Mouse (Mus musculus) heart, embryonic 13.5 days (tissue): ENCODE results near the gene Tmem217. TPM values are rescaled to one million over a fixed set of nuclear protein-coding genes. Genes with fewer than 3 reads are reported as not detected.

Source experiments
- ATAC-seq: fragments of 200-750 bp; cut with Nextera tagmentation; 2 replicates; pipeline ENCODE4 v1.8.0; 2017; ENCODE audit warnings: moderate TSS enrichment; ENCODE audit not compliant: insufficient number of reproducible peaks, low FRiP score, low TSS enrichment; ENCODE audit errors: extremely low read depth
- H3K27ac ChIP-seq: fragments of 300-500 bp; sonication (generic); replicated peaks from 2 replicates; pipeline ENCODE4 v1.5.1; 2015; ENCODE audit warnings: moderate library complexity, mild to moderate bottlenecking, inconsistent platforms
- H3K27me3 ChIP-seq: fragments of 300-500 bp; sonication (generic); replicated peaks from 2 replicates; pipeline ENCODE4 v1.6.1; 2015; ENCODE audit warnings: mild to moderate bottlenecking, inconsistent platforms
- H3K36me3 ChIP-seq: fragments of 300-500 bp; sonication (generic); 2 replicates; pipeline ENCODE4 v1.6.1; 2015; ENCODE audit warnings: mild to moderate bottlenecking, inconsistent platforms
- H3K4me1 ChIP-seq: fragments of 300-500 bp; sonication (generic); 2 replicates; pipeline ENCODE4 v1.6.1; 2015; ENCODE audit warnings: inconsistent platforms
- H3K4me2 ChIP-seq: fragments of 300-500 bp; sonication (generic); 2 replicates; pipeline ENCODE4 v1.6.1; 2015; ENCODE audit warnings: inconsistent platforms, mild to moderate bottlenecking, moderate library complexity
- H3K4me3 ChIP-seq: fragments of 300-500 bp; sonication (generic); 2 replicates; pipeline ENCODE4 v1.5.1; 2015; ENCODE audit warnings: moderate library complexity, mild to moderate bottlenecking, inconsistent platforms
- H3K9ac ChIP-seq: fragments of 300-500 bp; sonication (generic); 2 replicates; pipeline ENCODE4 v1.6.1; 2015; ENCODE audit warnings: inconsistent platforms, mild to moderate bottlenecking, moderate library complexity
- H3K9me3 ChIP-seq: fragments of 300-500 bp; sonication (generic); 2 replicates; pipeline ENCODE4 v1.6.1; 2016; ENCODE audit warnings: inconsistent platforms
- WGBS: fragments of 180-500 bp; shearing (Covaris S2); methylation state at CpG from one replicate; pipeline ENCODE4 v1.1.7; 2015; ENCODE audit warnings: mixed read lengths; 5-methylcytosine and 5-hydroxymethylcytosine counted together
- polyA plus RNA-seq: library from polyadenylated mRNA; unstranded; fragments of >200 nt; fragmentation: Nextera tagmentation; extraction: Ambion mirVana; gene quantifications from 2 replicates; pipeline ENCODE4 v1.2.1, GENCODE M21; 2015

Tmem217 gene
- polyA plus RNA-seq, 1 experiment from 2014 or later, result 0.59 TPM

DNA sequence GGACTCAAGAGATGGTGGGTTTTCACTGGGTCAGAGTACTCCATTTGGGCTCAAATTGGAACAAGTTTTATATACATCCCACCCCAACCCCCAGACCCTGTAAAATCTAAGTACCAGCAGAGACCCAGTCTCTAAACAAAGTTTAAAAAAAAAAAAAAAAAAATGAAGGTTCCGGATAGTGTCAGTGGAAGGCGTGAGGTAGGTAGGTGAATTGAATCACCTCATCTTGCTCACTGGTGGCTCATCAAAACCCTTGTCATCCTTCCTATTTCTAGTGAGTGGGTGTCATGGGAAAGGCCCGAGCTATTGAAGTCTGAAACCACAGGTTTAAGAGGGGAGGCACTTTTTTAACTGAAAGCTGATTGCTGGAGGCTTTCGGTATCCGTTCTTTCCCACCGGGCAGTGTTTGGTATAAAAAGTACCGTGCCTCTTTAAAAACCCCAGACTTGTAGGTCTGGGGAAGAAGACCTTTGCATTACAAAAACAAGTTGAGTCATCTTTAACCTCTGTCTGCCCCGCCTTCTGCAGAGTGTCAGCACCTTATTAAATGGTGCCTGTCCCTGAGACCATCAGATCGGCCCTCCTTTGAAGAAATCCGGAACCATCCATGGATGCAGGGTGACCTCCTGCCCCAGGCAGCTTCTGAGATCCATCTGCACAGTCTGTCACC, 58.0 kb downstream of the Tmem217 start:
- H3K4me2 ChIP-seq, result peak overlapping the region; percentile 87
- peak overlapping the region; percentile 87 for H3K4me3 ChIP-seq
- WGBS, result 70% methylated on average over 10 of the region's 10 CpGs
- H3K36me3 ChIP-seq, result peaks cover 22% of the 10 kb centered on the region
- peak overlapping the region; percentile 98 for H3K9ac ChIP-seq
- no peak for ATAC-seq
- H3K27ac ChIP-seq, result peak overlapping the region; percentile 97; the same call in 1 of the 2 replicates
- peaks cover 24% of the 10 kb centered on the region for H3K4me1 ChIP-seq
- H3K27me3 ChIP-seq, result no peaks in the 10 kb centered on the region
- no peaks in the 10 kb centered on the region for H3K9me3 ChIP-seq

DNA sequence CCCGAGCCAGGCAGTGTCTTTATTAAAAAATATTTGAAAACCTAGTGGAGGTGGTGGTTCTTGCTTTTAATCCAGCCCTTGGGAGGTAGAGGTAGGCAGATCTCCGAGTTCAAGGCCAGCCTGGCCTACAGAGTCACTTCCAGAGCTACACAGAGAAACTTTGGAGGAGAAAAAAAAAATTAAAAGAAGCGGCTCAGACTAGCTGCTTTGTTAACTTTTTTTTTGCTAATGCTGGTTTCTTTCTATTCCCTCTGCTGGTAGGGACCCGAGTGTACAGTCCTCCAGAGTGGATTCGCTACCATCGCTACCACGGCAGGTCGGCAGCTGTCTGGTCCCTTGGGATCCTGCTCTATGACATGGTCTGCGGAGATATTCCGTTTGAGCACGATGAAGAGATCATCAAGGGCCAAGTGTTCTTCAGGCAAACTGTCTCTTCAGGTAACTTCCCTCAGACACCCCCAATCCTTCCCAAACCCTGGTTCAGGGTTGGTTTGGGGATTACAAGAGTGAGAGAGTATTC, 58.7 kb downstream of the Tmem217 start:
- Histone ChIP-seq H3K4me1 (peaks cover 31% of the 10 kb centered on the region), H3K27me3 (no peaks in the 10 kb centered on the region), H3K4me3 (peak overlapping the region; percentile 87), H3K27ac (peak overlapping the region; percentile 97), H3K9me3 (no peaks in the 10 kb centered on the region), H3K9ac (peak overlapping the region; percentile 98), H3K4me2 (peak overlapping the region; percentile 87), H3K36me3 (peaks cover 22% of the 10 kb centered on the region)
- no peak for ATAC-seq
- WGBS, result 70% methylated on average over 11 of the region's 11 CpGs

DNA sequence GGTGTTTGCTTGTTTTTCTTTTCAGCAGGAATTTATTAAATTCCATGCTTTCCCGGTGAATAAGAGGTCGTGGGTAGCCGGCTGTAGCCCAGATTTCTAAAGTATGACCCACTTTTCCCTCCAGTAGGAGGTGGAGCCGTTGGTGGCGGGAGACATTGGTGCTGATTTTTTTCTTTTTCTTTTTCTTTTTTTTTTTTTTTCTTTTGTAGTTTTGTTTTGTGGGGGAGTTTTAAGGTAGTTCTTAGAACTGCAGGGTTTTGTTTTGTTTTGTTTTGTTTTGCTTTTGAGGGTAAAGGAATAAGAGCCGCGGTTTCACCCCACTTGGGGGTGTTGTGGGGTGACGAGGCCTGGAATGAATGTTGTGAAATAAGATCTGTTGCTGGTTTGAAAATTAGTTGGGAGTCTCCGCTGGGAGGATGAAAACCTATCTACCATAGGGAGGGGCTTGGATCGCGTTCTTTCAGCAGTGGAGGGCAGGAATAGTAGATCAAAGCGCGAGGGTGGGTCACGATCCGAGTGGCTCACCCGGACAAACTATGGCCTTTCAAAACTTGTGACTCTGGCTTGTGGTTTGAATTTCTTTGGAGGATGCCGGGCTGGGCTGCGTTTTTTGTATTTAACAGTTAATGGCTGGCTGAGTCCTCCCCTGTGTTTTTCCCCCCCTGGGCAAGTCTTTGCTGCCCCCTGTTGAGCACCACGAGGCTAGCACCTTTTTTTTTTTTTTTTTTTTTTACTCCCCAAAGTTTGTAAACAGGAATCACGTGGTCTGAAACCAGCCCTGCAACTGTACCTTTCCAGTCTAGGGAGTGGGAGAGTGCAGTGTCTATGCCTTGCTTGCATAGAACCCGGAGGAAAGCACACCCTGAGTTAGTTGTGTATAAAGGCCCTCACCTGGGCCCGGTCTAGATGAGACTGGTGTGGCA, 59.7 kb downstream of the Tmem217 start:
- Histone ChIP-seq H3K4me1 (peaks cover 26% of the 10 kb centered on the region), H3K36me3 (peaks cover 22% of the 10 kb centered on the region), H3K4me3 (peak overlapping the region; percentile 87), H3K9ac (peak overlapping the region; percentile 98), H3K4me2 (peak overlapping the region; percentile 87), H3K27me3 (no peaks in the 10 kb centered on the region), H3K9me3 (no peaks in the 10 kb centered on the region), H3K27ac (peak overlapping the region; percentile 97)
- no peak; the same call in 1 of the 2 replicates for ATAC-seq
- 2% methylated on average over 22 of the region's 22 CpGs for WGBS

DNA sequence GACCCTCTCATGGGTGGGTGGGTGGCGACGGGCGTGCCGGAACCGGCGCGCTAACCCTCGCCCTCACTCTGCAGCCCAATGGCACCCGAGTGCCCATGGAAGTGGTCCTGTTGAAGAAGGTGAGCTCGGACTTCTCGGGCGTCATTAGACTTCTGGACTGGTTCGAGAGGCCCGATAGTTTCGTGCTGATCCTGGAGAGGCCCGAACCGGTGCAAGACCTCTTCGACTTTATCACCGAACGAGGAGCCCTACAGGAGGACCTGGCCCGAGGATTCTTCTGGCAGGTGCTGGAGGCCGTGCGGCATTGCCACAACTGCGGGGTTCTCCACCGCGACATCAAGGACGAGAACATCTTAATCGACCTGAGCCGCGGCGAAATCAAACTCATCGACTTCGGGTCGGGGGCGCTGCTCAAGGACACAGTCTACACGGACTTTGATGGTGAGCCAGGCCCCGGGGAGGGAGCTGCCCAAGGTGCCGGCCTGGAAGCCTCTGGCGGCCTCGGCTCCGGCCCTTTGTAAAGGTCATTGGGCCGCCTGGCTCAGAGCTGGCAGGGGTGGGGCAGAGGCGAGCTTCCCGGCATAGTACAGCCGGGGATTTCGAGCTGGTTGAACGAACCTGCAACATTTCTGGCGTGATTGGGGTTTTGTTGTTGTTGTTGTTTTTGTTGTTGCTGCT, 60.5 kb downstream of the Tmem217 start:
- Histone ChIP-seq H3K36me3 (peaks cover 22% of the 10 kb centered on the region), H3K27ac (peak overlapping the region; percentile 97), H3K4me1 (peaks cover 26% of the 10 kb centered on the region), H3K4me2 (peak overlapping the region; percentile 87), H3K9ac (peak overlapping the region; percentile 98), H3K27me3 (no peaks in the 10 kb centered on the region), H3K9me3 (no peaks in the 10 kb centered on the region), H3K4me3 (peak overlapping the region; percentile 87)
- no peak for ATAC-seq
- WGBS, result under 1% methylated on average over 48 of the region's 48 CpGs

DNA sequence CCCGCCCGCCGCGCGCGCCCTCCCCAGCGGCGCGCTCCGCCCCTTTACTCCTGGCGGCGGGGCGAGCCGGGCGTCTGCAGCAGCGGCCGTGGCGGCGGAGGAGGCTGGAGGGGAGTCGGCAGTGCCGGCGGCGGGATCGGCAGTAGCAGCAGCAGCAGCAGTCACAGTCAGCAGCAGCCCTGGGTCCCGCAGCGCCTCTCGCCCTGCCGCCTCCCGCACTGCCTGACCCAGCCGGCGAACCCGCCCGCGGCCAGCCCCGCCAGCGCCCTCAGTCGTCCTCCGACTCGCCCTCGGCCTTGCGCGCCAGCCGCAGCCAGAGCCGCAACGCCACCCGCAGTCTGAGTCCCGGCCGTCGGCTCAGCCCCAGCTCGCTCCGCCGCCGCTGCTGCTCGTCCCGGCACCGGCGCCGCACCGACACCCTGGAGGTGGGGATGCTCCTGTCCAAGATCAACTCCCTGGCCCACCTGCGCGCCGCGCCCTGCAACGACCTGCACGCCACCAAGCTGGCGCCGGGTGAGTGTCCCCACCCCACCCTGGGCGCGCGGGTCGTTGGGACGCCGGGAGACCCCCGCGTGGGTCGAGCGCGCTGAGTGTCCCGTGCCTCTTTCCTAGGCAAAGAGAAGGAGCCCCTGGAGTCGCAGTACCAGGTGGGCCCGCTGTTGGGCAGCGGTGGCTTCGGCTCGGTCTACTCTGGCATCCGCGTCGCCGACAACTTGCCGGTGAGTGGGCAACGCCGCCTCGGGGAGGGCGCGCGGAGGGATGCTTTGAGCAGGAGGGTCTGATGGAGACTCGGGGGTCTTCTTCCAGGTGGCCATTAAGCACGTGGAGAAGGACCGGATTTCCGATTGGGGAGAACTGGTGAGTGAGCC, 61.2 kb downstream of the Tmem217 start, which contains the start of gene Pim1:
Pim1 (plus strand) TSS at position 41 of the 869 bp plus-strand sequence.
- no peaks in the 10 kb centered on the region for H3K27me3 ChIP-seq
- peaks cover 26% of the 10 kb centered on the region for H3K4me1 ChIP-seq
- WGBS, result under 1% methylated on average over 92 of the region's 99 CpGs
- peak within 1 kb of the TSS; percentile 87 for H3K4me3 ChIP-seq
- peak within 1 kb of the TSS; percentile 95 for H3K4me2 ChIP-seq
- ATAC-seq, result peak; percentile 31
- peak within 1 kb of the TSS; percentile 97 for H3K27ac ChIP-seq
- H3K9me3 ChIP-seq, result no peaks in the 10 kb centered on the region
- H3K9ac ChIP-seq, result peak within 1 kb of the TSS; percentile 98
- H3K36me3 ChIP-seq, result peaks cover 22% of the 10 kb centered on the region

DNA sequence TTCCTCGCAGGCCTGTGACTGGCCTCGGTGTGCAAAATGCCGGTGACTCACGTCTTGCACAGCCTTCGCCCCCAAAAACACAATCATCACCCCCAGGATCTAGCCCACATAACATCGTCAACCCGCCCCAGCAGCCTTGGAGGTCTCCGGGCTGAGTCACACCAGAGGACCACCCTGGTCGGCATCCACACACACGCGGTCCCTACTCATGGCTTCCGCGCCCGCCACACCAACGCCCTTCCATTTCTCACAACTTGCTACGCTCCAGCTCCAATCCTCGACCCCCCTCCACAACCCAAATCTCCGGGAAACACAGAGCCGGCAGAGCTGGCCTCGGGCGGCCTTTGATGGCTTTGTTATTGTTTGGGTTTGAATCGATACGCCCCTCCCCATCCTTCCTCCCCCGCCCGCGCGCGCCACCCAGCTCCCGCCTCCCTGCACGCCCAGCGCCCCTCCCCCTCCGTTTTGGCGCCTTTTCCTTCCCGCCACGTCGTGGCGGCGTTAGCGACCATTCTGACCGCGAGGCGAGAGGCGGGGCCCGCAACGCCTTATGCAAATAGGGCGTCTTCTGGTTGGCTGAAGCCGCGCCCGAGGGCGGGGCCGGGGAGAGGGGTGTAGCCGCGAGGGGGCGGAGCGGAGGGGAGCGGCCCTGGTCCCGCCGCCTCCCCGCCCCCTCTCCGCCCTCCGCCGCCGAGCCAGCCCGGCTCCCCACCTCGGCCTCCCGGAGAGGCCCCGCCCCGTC, 62.0 kb downstream of the Tmem217 start:
- Histone ChIP-seq H3K4me3 (peak overlapping the region; percentile 87), H3K4me2 (peak overlapping the region; percentile 95), H3K9ac (peak overlapping the region; percentile 94), H3K36me3 (peaks cover 22% of the 10 kb centered on the region), H3K27me3 (no peaks in the 10 kb centered on the region), H3K9me3 (no peaks in the 10 kb centered on the region), H3K4me1 (peaks cover 26% of the 10 kb centered on the region), H3K27ac (peak overlapping the region; percentile 92)
- under 1% methylated on average over 39 of the region's 68 CpGs for WGBS
- ATAC-seq, result peak; percentile 87

DNA sequence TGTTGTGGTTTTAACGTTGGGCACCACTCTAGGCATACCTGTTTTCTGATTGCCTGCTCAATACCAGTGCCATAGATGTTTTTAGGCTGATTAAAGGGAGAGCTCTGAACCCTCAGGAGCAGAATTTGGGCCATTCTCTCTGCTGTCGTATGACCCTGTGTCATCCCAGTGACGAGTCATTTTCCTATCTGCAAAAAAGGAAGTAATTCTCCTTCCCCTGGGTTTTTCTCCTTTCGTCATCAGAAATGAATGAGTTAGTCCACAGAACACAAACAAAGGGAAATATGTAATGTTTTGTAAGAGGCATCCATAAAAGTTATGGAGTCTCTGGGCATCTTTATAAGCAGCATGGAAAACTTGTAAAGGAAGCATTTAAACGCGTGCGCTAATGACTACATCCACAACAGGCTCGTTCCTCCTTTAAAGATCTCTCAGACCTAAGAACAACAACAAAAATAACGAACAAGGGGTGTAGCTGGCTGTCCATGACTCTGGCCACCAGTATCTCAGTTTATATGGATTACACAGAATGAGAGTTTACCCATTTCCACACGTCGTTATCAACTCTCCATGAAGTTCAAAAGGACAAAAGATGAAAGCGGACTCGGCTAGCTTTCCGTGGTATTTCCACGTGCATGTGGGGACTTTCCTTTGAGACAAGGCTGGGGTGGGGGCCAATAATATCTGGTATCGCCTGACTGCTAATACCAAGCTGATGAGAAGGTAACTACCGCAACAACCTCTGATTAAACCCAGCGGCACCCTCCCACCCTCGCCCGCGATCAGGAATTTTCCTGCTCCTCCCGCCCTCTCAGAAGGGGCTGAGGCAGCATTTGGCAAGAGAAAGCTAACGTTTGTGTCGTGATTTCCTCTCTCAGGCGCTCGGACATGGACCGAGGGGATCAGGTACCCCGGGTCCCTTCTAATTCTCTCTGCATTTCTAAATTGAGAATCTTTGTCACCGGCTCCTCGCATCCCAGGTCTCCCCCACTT, 62.9 kb downstream of the Tmem217 start:
- ATAC-seq, result no peak
- Histone ChIP-seq H3K27ac (peak overlapping the region; percentile 92), H3K4me2 (peak overlapping the region; percentile 95), H3K4me3 (peak overlapping the region; percentile 72), H3K27me3 (no peaks in the 10 kb centered on the region), H3K36me3 (peaks cover 13% of the 10 kb centered on the region), H3K9ac (peak overlapping the region; percentile 94), H3K4me1 (peaks cover 23% of the 10 kb centered on the region), H3K9me3 (no peaks in the 10 kb centered on the region)
- WGBS, result 6% methylated on average over 30 of the region's 30 CpGs

- Histone ChIP-seq H3K36me3 (peaks cover 4% of the 10 kb centered on the region), H3K27ac (peak overlapping the region; percentile 92), H3K4me1 (peaks cover 19% of the 10 kb centered on the region), H3K9ac (peak overlapping the region; percentile 94), H3K9me3 (no peaks in the 10 kb centered on the region), H3K27me3 (no peaks in the 10 kb centered on the region), H3K4me3 (peak overlapping the region; percentile 72), H3K4me2 (peak overlapping the region; percentile 95)
- WGBS, result 83% methylated on average over 8 of the region's 8 CpGs
- no peak for ATAC-seq
Observed at GRCm38 (mm10) chr17:29488257-29488977, 63.8 kb downstream of the Tmem217 start.
